Mouse (Mus musculus): ENCODE data around the gene Tmigd1. TPM values are rescaled to one million over a fixed set of nuclear protein-coding genes. Genes with fewer than 3 reads are reported as not detected.

The Tmigd1 gene
- total and polyA plus RNA-seq, 2 experiments from 2014 or later = not detected

DNA sequence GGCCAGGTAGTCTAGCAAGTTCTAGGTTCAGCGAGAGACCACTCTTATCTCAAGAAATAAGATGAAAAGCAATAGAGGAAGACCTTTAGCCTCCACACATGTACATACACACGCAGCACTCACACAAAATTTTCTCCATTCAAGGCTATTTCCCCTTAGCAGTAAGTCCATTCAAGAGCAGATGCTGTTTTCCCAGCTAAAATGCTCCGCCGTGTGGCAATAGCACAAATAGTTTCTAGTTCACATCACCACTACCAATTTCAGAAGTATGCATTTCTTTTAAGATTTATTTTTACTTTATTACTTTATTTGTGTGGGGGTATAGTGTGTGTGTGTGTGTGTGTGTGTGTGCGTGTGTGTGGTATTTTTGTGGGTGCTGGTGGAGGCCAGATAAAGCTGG is 34.6 kb downstream of the Tmigd1 start:
- no peaks in the 10 kb centered on the region for H3K36me3 ChIP-seq (ENCODE audit: insufficient read depth)
- no peaks in the 10 kb centered on the region for H3K9me3 ChIP-seq (ENCODE audit: low read length)
- H3K27me3 ChIP-seq (ENCODE audit: insufficient read depth, low read length) = no peaks in the 10 kb centered on the region
- peak; percentile 49 for TF ChIP-seq CTCF (IDR thresholded peaks at IDR 0.05; ENCODE audit: low read depth)
- H3K4me3 ChIP-seq (ENCODE audit: low read depth, low read length) = no peak overlapping the region
- no peaks in the 10 kb centered on the region for H3K4me1 ChIP-seq (ENCODE audit: insufficient read depth)
- ATAC-seq = no peak
- H3K4me2 ChIP-seq (ENCODE audit: low read depth) = no peak overlapping the region
- DNase-seq = peak; percentile 15
- no peak overlapping the region for H3K9ac ChIP-seq
- no peak overlapping the region for H3K27ac ChIP-seq (ENCODE audit: low read depth, low read length)
- 71% methylated on average over 5 of the region's 5 CpGs for WGBS

DNA sequence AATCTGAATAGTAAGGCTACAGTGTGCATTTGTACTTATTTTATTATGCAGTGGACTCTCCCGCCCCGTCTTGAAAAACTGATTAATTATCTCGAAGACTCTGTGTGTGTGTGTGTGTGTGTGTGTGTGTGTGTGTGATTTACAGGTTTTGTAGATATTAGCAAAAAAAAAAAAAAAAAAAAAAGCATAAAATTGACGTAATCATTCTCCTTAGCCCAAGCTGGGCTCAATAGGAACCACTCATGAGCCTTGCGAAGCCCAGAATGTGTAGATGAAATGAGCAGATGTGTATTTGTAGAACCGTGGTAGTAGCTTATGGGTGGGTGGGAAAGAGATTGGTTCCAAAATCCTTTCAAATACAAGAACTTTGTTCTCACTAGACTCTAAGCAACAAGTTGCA is 42.9 kb downstream of the Tmigd1 start:
- Histone ChIP-seq H3K9ac (peak overlapping the region; percentile 83), H3K27ac (ENCODE audit: low read depth, low read length) (peak overlapping the region; percentile 82; the same call in 1 of the 2 replicates), H3K4me2 (ENCODE audit: low read depth) (peak overlapping the region; percentile 79), H3K4me1 (ENCODE audit: insufficient read depth) (no peaks in the 10 kb centered on the region), H3K4me3 (ENCODE audit: low read depth, low read length) (peak overlapping the region; percentile 86), H3K9me3 (ENCODE audit: low read length) (no peaks in the 10 kb centered on the region), H3K36me3 (ENCODE audit: insufficient read depth) (peaks cover 4% of the 10 kb centered on the region; the same call in 1 of the 2 replicates), H3K27me3 (ENCODE audit: insufficient read depth, low read length) (no peaks in the 10 kb centered on the region)
- 61% methylated on average over 6 of the region's 6 CpGs for WGBS
- no peak for ATAC-seq
- no peak for DNase-seq
- no peak for TF ChIP-seq CTCF (IDR thresholded peaks at IDR 0.05; ENCODE audit: low read depth)

DNA sequence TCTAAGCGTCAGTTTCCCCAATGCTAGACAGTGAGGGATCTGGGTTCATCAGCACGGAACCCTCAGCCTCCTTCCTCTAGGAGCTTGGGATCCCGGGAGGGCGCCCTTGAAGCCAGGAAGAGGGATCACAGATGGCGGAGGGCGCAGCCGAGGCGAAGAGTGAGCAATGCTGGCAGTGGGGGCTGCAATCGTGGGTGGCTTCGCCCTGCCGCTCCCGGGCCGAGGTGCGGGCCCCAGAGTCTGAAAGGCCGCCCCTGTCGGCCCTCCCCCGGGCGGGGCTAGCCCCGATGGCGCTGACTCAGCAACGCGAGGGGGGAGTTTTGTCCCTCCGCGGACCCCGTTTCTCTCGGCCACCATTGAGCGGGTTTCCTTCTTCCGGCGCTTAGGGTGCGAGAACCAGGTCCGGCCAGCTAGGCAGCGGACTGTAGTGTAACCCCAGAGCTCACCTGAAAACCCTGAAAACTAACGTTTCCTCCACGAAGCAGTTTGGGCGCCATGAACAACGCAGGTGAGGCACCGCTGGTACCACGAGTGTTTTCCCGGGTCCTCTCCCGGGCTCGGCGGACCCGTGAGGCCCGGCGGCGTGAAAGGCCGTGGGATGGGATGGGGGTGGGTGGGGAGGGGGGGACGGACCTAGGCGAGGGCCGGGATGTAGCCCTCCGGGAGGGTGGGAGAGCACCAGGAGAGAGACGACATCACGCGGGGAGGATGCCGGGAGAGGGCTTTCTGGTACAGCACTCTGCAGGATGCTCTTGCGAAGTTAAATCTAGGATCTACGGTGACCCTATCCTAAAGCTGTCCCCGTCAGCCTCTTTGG is 43.6 kb downstream of the Tmigd1 start:
- H3K4me3 ChIP-seq (ENCODE audit: low read depth, low read length) = peak overlapping the region; percentile 86
- 1% methylated on average over 56 of the region's 58 CpGs for WGBS
- no peaks in the 10 kb centered on the region for H3K27me3 ChIP-seq (ENCODE audit: insufficient read depth, low read length)

DNA sequence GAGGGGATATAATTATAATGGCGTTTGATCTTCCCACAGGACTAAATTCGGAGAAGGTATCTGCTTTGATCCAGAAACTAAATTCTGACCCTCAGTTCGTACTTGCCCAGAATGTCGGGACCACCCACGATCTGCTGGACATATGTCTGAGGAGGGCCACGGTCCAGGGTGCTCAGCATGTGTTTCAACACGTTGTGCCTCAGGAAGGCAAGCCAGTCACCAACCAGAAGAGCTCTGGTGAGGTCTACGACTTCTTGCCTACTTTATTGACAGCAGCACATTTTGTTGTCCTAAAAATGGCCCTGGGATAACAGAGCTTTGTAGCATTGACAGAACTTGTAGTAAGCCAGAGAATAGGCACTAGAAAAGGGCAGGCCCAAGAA is 44.2 kb downstream of the Tmigd1 start:
- Histone ChIP-seq H3K4me1 (ENCODE audit: insufficient read depth) (no peaks in the 10 kb centered on the region), H3K4me3 (ENCODE audit: low read depth, low read length) (peak overlapping the region; percentile 86), H3K27ac (ENCODE audit: low read depth, low read length) (peak overlapping the region; percentile 82; the same call in 1 of the 2 replicates), H3K27me3 (ENCODE audit: insufficient read depth, low read length) (no peaks in the 10 kb centered on the region), H3K4me2 (ENCODE audit: low read depth) (peak overlapping the region; percentile 79), H3K9me3 (ENCODE audit: low read length) (no peaks in the 10 kb centered on the region), H3K9ac (peak overlapping the region; percentile 83), H3K36me3 (ENCODE audit: insufficient read depth) (peaks cover 8% of the 10 kb centered on the region)
- no peak for TF ChIP-seq CTCF (IDR thresholded peaks at IDR 0.05; ENCODE audit: low read depth)
- WGBS = 2% methylated on average over 8 of the region's 8 CpGs
- no peak for DNase-seq
- no peak for ATAC-seq

More for the DNA sequence above, 43.6 kb downstream of the Tmigd1 start:
- H3K36me3 ChIP-seq (ENCODE audit: insufficient read depth) = peaks cover 4% of the 10 kb centered on the region; the same call in 1 of the 2 replicates
- TF ChIP-seq CTCF (IDR thresholded peaks at IDR 0.05; ENCODE audit: low read depth) = no peak; the same call in 1 of the 2 replicates
- H3K4me2 ChIP-seq (ENCODE audit: low read depth) = peak overlapping the region; percentile 79
- DNase-seq (peak; percentile 90), ATAC-seq (peak; percentile 96)
- peak overlapping the region; percentile 82 for H3K27ac ChIP-seq (ENCODE audit: low read depth, low read length)
- H3K9me3 ChIP-seq (ENCODE audit: low read length) = no peaks in the 10 kb centered on the region
- peak overlapping the region; percentile 83 for H3K9ac ChIP-seq
- no peaks in the 10 kb centered on the region for H3K4me1 ChIP-seq (ENCODE audit: insufficient read depth)

DNA sequence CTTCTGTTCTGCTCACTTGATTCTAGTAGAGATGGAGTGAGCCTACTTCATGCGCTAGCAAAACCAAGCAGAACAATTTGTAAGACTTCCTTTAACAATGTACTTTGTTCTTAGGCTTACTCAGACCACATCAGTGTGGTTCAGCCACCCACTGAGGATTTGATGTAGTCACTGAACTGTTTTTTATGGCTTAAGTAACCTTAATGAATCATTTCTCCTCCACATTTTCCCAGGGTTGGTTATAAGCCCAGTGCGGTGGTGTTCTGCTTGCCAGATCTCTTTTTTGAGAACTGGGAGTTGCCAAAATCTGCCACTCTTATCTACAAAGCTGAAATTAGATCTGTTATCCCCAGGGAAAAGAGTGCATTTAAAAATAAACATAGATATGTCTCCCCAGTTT is 51.6 kb downstream of the Tmigd1 start:
- H3K27me3 ChIP-seq (ENCODE audit: insufficient read depth, low read length) = no peaks in the 10 kb centered on the region
- no peak overlapping the region for H3K27ac ChIP-seq (ENCODE audit: low read depth, low read length)
- H3K36me3 ChIP-seq (ENCODE audit: insufficient read depth) = peaks cover 59% of the 10 kb centered on the region
- H3K9ac ChIP-seq = no peak overlapping the region
- H3K4me1 ChIP-seq (ENCODE audit: insufficient read depth) = no peaks in the 10 kb centered on the region
- H3K9me3 ChIP-seq (ENCODE audit: low read length) = no peaks in the 10 kb centered on the region
- 85% methylated on average over 2 of the region's 2 CpGs for WGBS
- DNase-seq = no peak
- no peak overlapping the region for H3K4me2 ChIP-seq (ENCODE audit: low read depth)
- no peak for ATAC-seq
- TF ChIP-seq CTCF (IDR thresholded peaks at IDR 0.05; ENCODE audit: low read depth) = no peak
- H3K4me3 ChIP-seq (ENCODE audit: low read depth, low read length) = no peak overlapping the region

DNA sequence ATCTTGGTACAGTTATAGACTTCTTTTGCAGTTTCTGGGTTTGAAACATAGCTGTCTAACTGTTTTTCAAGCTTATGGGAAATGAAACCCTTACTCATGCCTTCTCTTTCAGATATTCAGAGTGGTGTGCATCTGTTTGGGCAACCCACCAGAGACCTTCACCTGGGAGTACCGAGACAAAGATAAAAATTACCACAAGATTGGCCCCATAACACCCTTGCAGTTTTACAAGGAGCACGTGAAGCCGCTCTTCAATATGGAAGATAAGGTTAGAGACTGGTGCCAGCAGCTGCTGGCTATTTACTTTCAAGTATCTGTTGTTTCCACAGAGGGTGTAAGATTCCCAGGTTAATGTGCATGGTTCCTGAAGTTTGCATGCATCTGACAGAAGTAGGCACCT is 63.7 kb downstream of the Tmigd1 start:
- DNase-seq (no peak), ATAC-seq (no peak)
- H3K36me3 ChIP-seq (ENCODE audit: insufficient read depth) = peaks cover 64% of the 10 kb centered on the region
- no peak overlapping the region for H3K9ac ChIP-seq
- no peak for TF ChIP-seq CTCF (IDR thresholded peaks at IDR 0.05; ENCODE audit: low read depth)
- H3K27me3 ChIP-seq (ENCODE audit: insufficient read depth, low read length) = no peaks in the 10 kb centered on the region
- H3K4me3 ChIP-seq (ENCODE audit: low read depth, low read length) = no peak overlapping the region
- H3K4me2 ChIP-seq (ENCODE audit: low read depth) = no peak overlapping the region
- H3K9me3 ChIP-seq (ENCODE audit: low read length) = no peaks in the 10 kb centered on the region
- H3K4me1 ChIP-seq (ENCODE audit: insufficient read depth) = no peaks in the 10 kb centered on the region
- WGBS = 94% methylated on average over 3 of the region's 3 CpGs
- no peak overlapping the region for H3K27ac ChIP-seq (ENCODE audit: low read depth, low read length)

Other genes with a start within 250 kb of the Tmigd1 start
- 0.62 and 0.92 TPM in 2 replicates for gene Bhlha9, start 229.7 kb upstream of the Tmigd1 start, total RNA-seq (2014; rRNA removed)
- gene Bhlha9, start 229.7 kb upstream of the Tmigd1 start, polyA plus RNA-seq (2015; fragmentation: Nextera tagmentation; extraction: Ambion mirVana) = 0.97 and 1.8 TPM in 2 replicates
- gene Trarg1, start 222.4 kb upstream of the Tmigd1 start, total RNA-seq (2014; rRNA removed) = 0.19 and 0.38 TPM in 2 replicates
- 0.28 and 0.40 TPM in 2 replicates for gene Trarg1, start 222.4 kb upstream of the Tmigd1 start, polyA plus RNA-seq (2015; fragmentation: Nextera tagmentation; extraction: Ambion mirVana)
- gene Gosr1, start 138.6 kb upstream of the Tmigd1 start, total RNA-seq (2014; rRNA removed) = 25.4 and 35.0 TPM in 2 replicates
- 21.5 and 22.0 TPM in 2 replicates for gene Gosr1, start 138.6 kb upstream of the Tmigd1 start, polyA plus RNA-seq (2015; fragmentation: Nextera tagmentation; extraction: Ambion mirVana)
- gene Cpd, start 55.1 kb upstream of the Tmigd1 start, total RNA-seq (2014; rRNA removed) = 35.5 and 44.0 TPM in 2 replicates
- 3.9 and 5.6 TPM in 2 replicates for gene Cpd, start 55.1 kb upstream of the Tmigd1 start, polyA plus RNA-seq (2015; fragmentation: Nextera tagmentation; extraction: Ambion mirVana)
- gene Blmh, start 22.6 kb downstream of the Tmigd1 start, total RNA-seq (2014; rRNA removed) = 98.1 and 106 TPM in 2 replicates
- gene Blmh, start 22.6 kb downstream of the Tmigd1 start, polyA plus RNA-seq (2015; fragmentation: Nextera tagmentation; extraction: Ambion mirVana) = 91.1 and 111 TPM in 2 replicates
- 1.3 and 3.0 TPM in 2 replicates for gene Slc6a4, start 96.4 kb downstream of the Tmigd1 start, total RNA-seq (2014; rRNA removed)
- gene Slc6a4, start 96.4 kb downstream of the Tmigd1 start, polyA plus RNA-seq (2015; fragmentation: Nextera tagmentation; extraction: Ambion mirVana) = 2.2 and 3.0 TPM in 2 replicates
- 4.2 and 5.7 TPM in 2 replicates for gene Nsrp1, start 176.3 kb downstream of the Tmigd1 start, total RNA-seq (2014; rRNA removed)
- gene Nsrp1, start 176.3 kb downstream of the Tmigd1 start, polyA plus RNA-seq (2015; fragmentation: Nextera tagmentation; extraction: Ambion mirVana) = 46.4 and 49.9 TPM in 2 replicates